Mouse (Mus musculus): ENCODE results near the gene Fbxo28. TPM values are rescaled to one million over a fixed set of nuclear protein-coding genes. Genes with fewer than 3 reads are reported as not detected.
A peak's percentile ranks its signal among the peaks of the same experiment; 100 is the strongest.

The Fbxo28 gene
- 4.1 and 5.1 TPM in 2 replicates for polyA plus RNA-seq (2015; fragmentation: Nextera tagmentation; extraction: Ambion mirVana)

DNA sequence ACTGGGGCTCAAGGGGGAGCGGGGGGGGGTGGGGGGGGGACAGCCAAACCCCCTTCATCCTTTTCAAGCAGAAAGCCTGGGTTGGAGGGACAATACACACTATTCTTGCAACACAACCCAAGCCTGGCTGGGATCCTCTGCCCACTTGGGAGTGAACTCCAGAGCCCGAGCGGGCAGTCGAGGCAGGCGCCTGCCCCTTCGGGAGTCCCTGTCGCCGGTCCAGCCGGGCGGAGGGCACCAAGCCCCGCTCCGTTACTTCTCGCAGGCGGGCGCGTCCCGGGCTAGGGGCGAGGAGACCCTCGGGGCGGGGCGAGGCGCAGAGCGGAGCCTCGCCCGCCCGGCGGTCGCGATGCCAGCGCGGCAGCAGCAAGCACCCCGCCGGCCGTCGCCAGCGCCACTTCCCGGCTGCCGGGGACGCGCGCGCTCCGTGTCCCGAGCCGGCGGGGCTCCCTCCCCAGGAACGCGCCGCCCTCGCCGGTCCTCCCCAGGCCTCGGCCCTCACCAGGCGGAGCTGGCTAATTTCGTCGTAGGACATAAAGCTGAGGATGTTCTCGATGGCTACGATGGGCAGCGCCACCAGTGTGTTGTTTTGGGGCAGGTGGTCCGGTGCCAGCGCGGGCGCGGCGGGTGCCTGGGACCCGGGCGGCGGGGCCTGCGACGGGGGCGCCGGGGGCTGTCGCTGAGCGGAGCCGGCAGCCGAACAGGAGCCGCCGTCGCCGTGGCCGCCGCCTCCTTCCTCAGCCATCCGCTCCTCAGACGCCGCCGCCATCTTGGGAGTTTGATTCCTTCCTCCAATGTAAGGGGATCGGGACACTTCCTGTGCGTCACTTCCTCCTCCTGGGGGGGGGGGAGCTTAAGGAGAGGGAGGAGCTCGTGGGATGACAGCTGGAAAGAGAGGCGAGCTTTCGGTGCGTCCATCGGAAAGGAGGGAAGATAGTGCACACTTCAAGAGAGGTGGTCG, at the start of gene Fbxo28:
Gene Fbxo28 (minus strand): TSS at position 809 of the 961 bp plus-strand sequence.
- peak within 1 kb of the TSS; percentile 85 for H3K4me2 ChIP-seq (ENCODE audit: low read depth, low read length)
- peak within 1 kb of the TSS; percentile 98 for H3K4me3 ChIP-seq (ENCODE audit: low read depth, low read length)
- no peaks in the 10 kb centered on the region for H3K9me3 ChIP-seq (replicated peaks; ENCODE audit: control insufficient read depth, low read length)
- H3K36me3 ChIP-seq (ENCODE audit: control insufficient read depth, insufficient read depth) = no peaks in the 10 kb centered on the region
- ATAC-seq (ENCODE audit: low read depth) = peak; percentile 97
- H3K9ac ChIP-seq (ENCODE audit: low read depth, low read length) = peak within 1 kb of the TSS; percentile 98
- H3K4me1 ChIP-seq (ENCODE audit: control insufficient read depth, low read depth, low read length) = peaks cover 12% of the 10 kb centered on the region
- no peaks in the 10 kb centered on the region for H3K27me3 ChIP-seq (ENCODE audit: control insufficient read depth, insufficient read depth, low read depth, low read length)
- under 1% methylated on average over 93 of the region's 93 CpGs for WGBS (ENCODE audit: insufficient replicate concordance)
- peak within 1 kb of the TSS; percentile 80 for H3K27ac ChIP-seq (ENCODE audit: low read length)

DNA sequence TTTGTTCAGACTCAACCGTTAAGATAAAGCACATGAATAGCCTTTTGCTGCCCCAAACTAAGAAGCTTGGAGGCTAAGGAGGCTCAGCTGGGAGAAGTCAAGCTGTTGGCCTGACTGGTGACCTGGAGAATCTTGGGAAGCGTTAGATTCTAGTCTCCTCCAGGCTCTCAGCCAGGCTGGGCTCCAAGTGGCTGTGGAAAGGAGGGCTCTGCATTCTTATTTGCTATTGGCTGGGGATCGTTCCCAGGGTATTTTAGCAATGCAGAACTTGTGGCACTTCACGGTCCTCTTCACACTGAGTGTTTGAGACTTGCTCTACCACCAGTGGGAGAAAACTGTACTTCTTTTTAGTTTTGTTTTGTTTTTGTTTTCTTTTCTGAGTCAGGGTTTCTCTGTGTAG, 47.3 kb upstream of the Fbxo28 start:
- Histone ChIP-seq H3K4me2 (ENCODE audit: low read depth, low read length) (no peak overlapping the region), H3K4me1 (ENCODE audit: control insufficient read depth, low read depth, low read length) (no peaks in the 10 kb centered on the region), H3K36me3 (ENCODE audit: control insufficient read depth, insufficient read depth) (no peaks in the 10 kb centered on the region), H3K9me3 (replicated peaks; ENCODE audit: control insufficient read depth, low read length) (no peaks in the 10 kb centered on the region), H3K9ac (ENCODE audit: low read depth, low read length) (no peak overlapping the region), H3K27me3 (ENCODE audit: control insufficient read depth, insufficient read depth, low read depth, low read length) (no peaks in the 10 kb centered on the region), H3K27ac (ENCODE audit: low read length) (no peak overlapping the region), H3K4me3 (ENCODE audit: low read depth, low read length) (no peak overlapping the region)
- 50% methylated on average over 4 of the region's 4 CpGs for WGBS (ENCODE audit: insufficient replicate concordance)
- no peak for ATAC-seq (ENCODE audit: low read depth)

DNA sequence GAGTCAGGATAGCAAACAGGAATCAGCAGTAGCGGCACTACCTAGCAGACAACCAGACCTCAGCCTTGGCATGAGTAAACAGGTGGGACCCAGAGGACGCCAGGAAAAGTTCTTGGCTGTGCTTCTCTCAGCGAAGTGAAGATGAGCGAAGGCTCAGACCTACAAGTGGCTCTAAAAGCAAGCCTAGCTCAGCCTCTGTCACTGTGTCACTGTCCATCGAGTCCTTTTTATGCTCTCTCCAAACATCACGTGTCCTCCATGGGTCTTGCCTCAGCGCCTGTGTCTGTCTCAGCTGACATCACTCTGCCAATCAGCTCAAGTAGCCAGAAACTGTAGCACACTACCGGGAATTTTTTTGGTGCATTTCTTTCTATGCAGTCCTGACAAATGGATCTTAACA, 45.0 kb upstream of the Fbxo28 start:
- Histone ChIP-seq H3K4me1 (ENCODE audit: control insufficient read depth, low read depth, low read length) (no peaks in the 10 kb centered on the region), H3K9ac (ENCODE audit: low read depth, low read length) (no peak overlapping the region), H3K27ac (ENCODE audit: low read length) (no peak overlapping the region), H3K36me3 (ENCODE audit: control insufficient read depth, insufficient read depth) (no peaks in the 10 kb centered on the region), H3K4me3 (ENCODE audit: low read depth, low read length) (no peak overlapping the region), H3K4me2 (ENCODE audit: low read depth, low read length) (no peak overlapping the region), H3K9me3 (replicated peaks; ENCODE audit: control insufficient read depth, low read length) (no peaks in the 10 kb centered on the region), H3K27me3 (ENCODE audit: control insufficient read depth, insufficient read depth, low read depth, low read length) (no peaks in the 10 kb centered on the region)
- WGBS (ENCODE audit: insufficient replicate concordance) = 66% methylated on average over 8 of the region's 8 CpGs
- no peak for ATAC-seq (ENCODE audit: low read depth)

GRCm38 (mm10) chr1:182383096-182383495, 41.7 kb upstream of the Fbxo28 start:
- WGBS (ENCODE audit: insufficient replicate concordance) = 58% methylated on average over 9 of the region's 9 CpGs
- Histone ChIP-seq H3K9me3 (replicated peaks; ENCODE audit: control insufficient read depth, low read length) (no peaks in the 10 kb centered on the region), H3K27me3 (ENCODE audit: control insufficient read depth, insufficient read depth, low read depth, low read length) (no peaks in the 10 kb centered on the region), H3K4me1 (ENCODE audit: control insufficient read depth, low read depth, low read length) (no peaks in the 10 kb centered on the region), H3K36me3 (ENCODE audit: control insufficient read depth, insufficient read depth) (no peaks in the 10 kb centered on the region), H3K27ac (ENCODE audit: low read length) (no peak overlapping the region), H3K9ac (ENCODE audit: low read depth, low read length) (no peak overlapping the region), H3K4me3 (ENCODE audit: low read depth, low read length) (no peak overlapping the region), H3K4me2 (ENCODE audit: low read depth, low read length) (no peak overlapping the region)
- no peak for ATAC-seq (ENCODE audit: low read depth)

DNA sequence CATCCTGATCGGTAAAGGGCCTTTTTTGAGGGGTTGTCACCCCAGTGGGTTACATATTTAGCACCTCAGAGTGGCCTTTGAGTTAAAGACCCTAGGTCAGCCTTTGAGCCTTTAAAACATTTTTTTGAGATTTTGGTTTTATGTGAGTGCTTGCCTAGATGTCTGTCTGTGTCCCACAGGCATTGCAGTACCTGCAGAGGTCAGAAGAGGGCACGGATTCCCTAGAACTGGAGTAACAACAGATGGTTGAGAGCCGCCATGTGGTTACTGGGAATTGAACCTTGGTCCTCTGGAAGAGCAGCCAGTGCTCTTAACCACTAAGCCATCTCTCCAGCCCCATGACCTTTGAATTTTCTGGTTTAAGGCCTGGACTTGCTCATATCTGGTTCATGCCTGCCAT, 39.9 kb upstream of the Fbxo28 start:
- Histone ChIP-seq H3K4me1 (ENCODE audit: control insufficient read depth, low read depth, low read length) (no peaks in the 10 kb centered on the region), H3K4me2 (ENCODE audit: low read depth, low read length) (no peak overlapping the region), H3K36me3 (ENCODE audit: control insufficient read depth, insufficient read depth) (no peaks in the 10 kb centered on the region), H3K27ac (ENCODE audit: low read length) (no peak overlapping the region), H3K4me3 (ENCODE audit: low read depth, low read length) (no peak overlapping the region), H3K9me3 (replicated peaks; ENCODE audit: control insufficient read depth, low read length) (no peaks in the 10 kb centered on the region), H3K9ac (ENCODE audit: low read depth, low read length) (no peak overlapping the region), H3K27me3 (ENCODE audit: control insufficient read depth, insufficient read depth, low read depth, low read length) (no peaks in the 10 kb centered on the region)
- 59% methylated on average over 3 of the region's 3 CpGs for WGBS (ENCODE audit: insufficient replicate concordance)
- ATAC-seq (ENCODE audit: low read depth) = no peak

DNA sequence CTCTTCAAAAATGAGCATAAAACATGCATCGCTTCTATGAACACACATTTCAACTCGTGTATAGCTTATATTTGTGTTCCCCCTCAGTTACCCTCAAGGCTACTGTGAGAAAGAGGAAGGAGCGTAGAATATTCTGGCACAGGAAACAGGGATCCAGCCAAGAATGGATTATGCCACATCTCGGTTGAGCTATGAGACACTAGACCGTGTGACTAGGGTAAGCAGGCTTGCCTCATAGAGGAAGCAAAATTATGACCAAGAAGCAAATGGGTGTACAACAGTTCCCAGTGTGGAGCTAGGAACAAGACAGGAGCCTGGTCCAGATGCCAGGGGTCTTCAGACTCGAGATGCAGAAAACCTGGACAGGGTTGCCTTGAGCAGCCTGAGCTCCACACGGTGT, 39.3 kb upstream of the Fbxo28 start:
- Histone ChIP-seq H3K27ac (ENCODE audit: low read length) (no peak overlapping the region), H3K4me1 (ENCODE audit: control insufficient read depth, low read depth, low read length) (no peaks in the 10 kb centered on the region), H3K4me2 (ENCODE audit: low read depth, low read length) (no peak overlapping the region), H3K9me3 (replicated peaks; ENCODE audit: control insufficient read depth, low read length) (no peaks in the 10 kb centered on the region), H3K36me3 (ENCODE audit: control insufficient read depth, insufficient read depth) (no peaks in the 10 kb centered on the region), H3K4me3 (ENCODE audit: low read depth, low read length) (no peak overlapping the region), H3K9ac (ENCODE audit: low read depth, low read length) (no peak overlapping the region), H3K27me3 (ENCODE audit: control insufficient read depth, insufficient read depth, low read depth, low read length) (no peaks in the 10 kb centered on the region)
- 45% methylated on average over 7 of the region's 7 CpGs for WGBS (ENCODE audit: insufficient replicate concordance)
- no peak for ATAC-seq (ENCODE audit: low read depth)

GRCm38 (mm10) chr1:182378876-182379275, 37.4 kb upstream of the Fbxo28 start:
- Histone ChIP-seq H3K9me3 (replicated peaks; ENCODE audit: control insufficient read depth, low read length) (no peaks in the 10 kb centered on the region), H3K9ac (ENCODE audit: low read depth, low read length) (no peak overlapping the region), H3K4me3 (ENCODE audit: low read depth, low read length) (no peak overlapping the region), H3K27ac (ENCODE audit: low read length) (no peak overlapping the region), H3K27me3 (ENCODE audit: control insufficient read depth, insufficient read depth, low read depth, low read length) (no peaks in the 10 kb centered on the region), H3K36me3 (ENCODE audit: control insufficient read depth, insufficient read depth) (no peaks in the 10 kb centered on the region), H3K4me2 (ENCODE audit: low read depth, low read length) (no peak overlapping the region), H3K4me1 (ENCODE audit: control insufficient read depth, low read depth, low read length) (no peaks in the 10 kb centered on the region)
- WGBS (ENCODE audit: insufficient replicate concordance) = 66% methylated on average over 7 of the region's 7 CpGs
- no peak for ATAC-seq (ENCODE audit: low read depth)

- Histone ChIP-seq H3K4me1 (ENCODE audit: control insufficient read depth, low read depth, low read length) (no peaks in the 10 kb centered on the region), H3K4me3 (ENCODE audit: low read depth, low read length) (no peak overlapping the region), H3K4me2 (ENCODE audit: low read depth, low read length) (no peak overlapping the region), H3K9me3 (replicated peaks; ENCODE audit: control insufficient read depth, low read length) (no peaks in the 10 kb centered on the region), H3K27ac (ENCODE audit: low read length) (no peak overlapping the region), H3K9ac (ENCODE audit: low read depth, low read length) (no peak overlapping the region), H3K36me3 (ENCODE audit: control insufficient read depth, insufficient read depth) (no peaks in the 10 kb centered on the region), H3K27me3 (ENCODE audit: control insufficient read depth, insufficient read depth, low read depth, low read length) (no peaks in the 10 kb centered on the region)
- WGBS (ENCODE audit: insufficient replicate concordance) = 51% methylated on average over 11 of the region's 11 CpGs
- ATAC-seq (ENCODE audit: low read depth) = no peak
Observed at GRCm38 (mm10) chr1:182378205-182378835, 36.9 kb upstream of the Fbxo28 start.

DNA sequence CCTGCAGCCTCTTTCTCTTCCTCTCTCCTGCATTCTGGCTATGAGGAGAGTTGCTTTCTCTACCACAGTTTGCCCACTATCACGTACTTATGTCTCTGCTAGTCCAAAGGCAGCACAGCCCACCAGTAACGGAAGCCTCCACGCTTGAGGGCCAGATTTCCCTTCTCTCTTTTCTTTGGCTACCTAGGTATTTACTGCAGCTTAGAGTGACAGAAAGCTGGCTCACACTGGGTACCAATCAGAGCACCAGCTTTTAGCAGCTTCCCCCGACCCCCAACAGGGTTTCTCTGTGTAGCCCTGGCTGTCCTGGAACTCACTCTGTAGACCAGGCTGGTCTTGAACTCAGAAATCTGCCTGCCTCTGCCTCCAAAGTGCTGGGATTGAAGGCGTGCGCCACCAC, 36.1 kb upstream of the Fbxo28 start:
- 65% methylated on average over 6 of the region's 6 CpGs for WGBS (ENCODE audit: insufficient replicate concordance)
- no peak for ATAC-seq (ENCODE audit: low read depth)

More for the DNA sequence above, 36.1 kb upstream of the Fbxo28 start:
- no peaks in the 10 kb centered on the region for H3K4me1 ChIP-seq (ENCODE audit: control insufficient read depth, low read depth, low read length)
- no peaks in the 10 kb centered on the region for H3K36me3 ChIP-seq (ENCODE audit: control insufficient read depth, insufficient read depth)
- no peak overlapping the region for H3K27ac ChIP-seq (ENCODE audit: low read length)
- no peaks in the 10 kb centered on the region for H3K27me3 ChIP-seq (ENCODE audit: control insufficient read depth, insufficient read depth, low read depth, low read length)
- H3K4me2 ChIP-seq (ENCODE audit: low read depth, low read length) = no peak overlapping the region
- no peaks in the 10 kb centered on the region for H3K9me3 ChIP-seq (replicated peaks; ENCODE audit: control insufficient read depth, low read length)
- no peak overlapping the region for H3K9ac ChIP-seq (ENCODE audit: low read depth, low read length)
- H3K4me3 ChIP-seq (ENCODE audit: low read depth, low read length) = no peak overlapping the region
